Mouse (Mus musculus) liver, embryonic 14.5 days (tissue): Measurements from ENCODE around the gene Hist1h3f.

Experiments used
- CTCF ChIP-seq: IDR thresholded peaks from 2 replicates; pipeline ENCODE4 v1.5.1; 2016; ENCODE audit warnings: antibody characterized with exemption, low read depth, control low read depth
- EP300 ChIP-seq: IDR thresholded peaks from 2 replicates; pipeline ENCODE4 v1.6.1; 2016; ENCODE audit warnings: antibody characterized with exemption, low read depth

- TF ChIP-seq CTCF, result no peak
- no peak for TF ChIP-seq EP300
These were observed 13.1 kb downstream of the Hist1h3f start for GRCm38 (mm10) chr13:23556906-23557305.
